Mouse (Mus musculus) midbrain, postnatal 0 days (tissue): ENCODE measurements around the gene Abhd17b. TPM values are rescaled to one million over a fixed set of nuclear protein-coding genes. Genes with fewer than 3 reads are reported as not detected.

ENCODE experiments used
- ATAC-seq: fragments of 200-750 bp; cut with Nextera tagmentation; 2 replicates; pipeline ENCODE4 v1.8.0; 2017; ENCODE audit warnings: moderate number of reproducible peaks, mild to moderate bottlenecking, moderate TSS enrichment, moderate library complexity; ENCODE audit not compliant: low FRiP score
- DNase-seq: peaks from one replicate; pipeline ENCODE4 v3.0.0-alpha.2; 2015; ENCODE audit warnings: low spot score
- H3K27ac ChIP-seq: fragments of 300-500 bp; sonication (generic); 2 replicates; pipeline ENCODE4 v1.5.1; 2014; ENCODE audit warnings: low read depth, mild to moderate bottlenecking, low read length, mixed read lengths
- H3K27me3 ChIP-seq: fragments of 300-500 bp; sonication (generic); 2 replicates; pipeline ENCODE4 v1.6.1; 2014; ENCODE audit warnings: low read length, control low read depth, mixed read lengths; ENCODE audit not compliant: insufficient read depth
- H3K36me3 ChIP-seq: fragments of 300-500 bp; sonication (generic); 2 replicates; pipeline ENCODE4 v1.6.1; 2014; ENCODE audit warnings: low read length, control low read depth, mixed read lengths; ENCODE audit not compliant: insufficient read depth
- H3K4me1 ChIP-seq: fragments of 300-500 bp; sonication (generic); 2 replicates; pipeline ENCODE4 v1.6.1; 2014; ENCODE audit warnings: mild to moderate bottlenecking, control low read depth, antibody characterized with exemption, low read length, mixed read lengths; ENCODE audit not compliant: insufficient read depth
- H3K4me2 ChIP-seq: fragments of 300-500 bp; sonication (generic); 2 replicates; pipeline ENCODE4 v1.6.1; 2014; ENCODE audit warnings: low read depth, mild to moderate bottlenecking, low read length, mixed read lengths; ENCODE audit not compliant: poor library complexity, severe bottlenecking
- H3K4me3 ChIP-seq: fragments of 300-500 bp; sonication (generic); 2 replicates; pipeline ENCODE4 v1.5.1; 2014; ENCODE audit warnings: low read depth, mild to moderate bottlenecking, low read length, moderate library complexity
- H3K9ac ChIP-seq: fragments of 300-500 bp; sonication (generic); replicated peaks from 2 replicates; pipeline ENCODE4 v1.6.1; 2014; ENCODE audit warnings: mild to moderate bottlenecking, low read length, moderate library complexity, mixed read lengths; ENCODE audit not compliant: poor library complexity, severe bottlenecking
- H3K9me3 ChIP-seq: fragments of 300-500 bp; sonication (generic); 2 replicates; pipeline ENCODE4 v1.6.1; 2016; ENCODE audit warnings: low read length, control low read depth
- CTCF ChIP-seq: IDR thresholded peaks from 2 replicates; pipeline ENCODE4 v1.5.1; 2016; ENCODE audit warnings: antibody characterized with exemption, mild to moderate bottlenecking
- WGBS: fragments of 180-500 bp; shearing (Covaris S2); extraction: QIAGEN DNeasy Blood & Tissue Kit; methylation state at CpG from one replicate; pipeline ENCODE4 v1.1.7; 2014; 5-methylcytosine and 5-hydroxymethylcytosine counted together
- polyA plus RNA-seq: library from polyadenylated mRNA; unstranded; fragments of >200 nt; fragmentation: Nextera tagmentation; extraction: Ambion mirVana; gene quantifications from 2 replicates; pipeline ENCODE4 v1.2.1, GENCODE M21; 2015
- total RNA-seq: library from RNA; depleted of rRNA; stranded (reverse); fragments of >200 nt; gene quantifications from 2 replicates; pipeline ENCODE4 v1.2.3, GENCODE M21; 2014

Abhd17b gene
- total and polyA plus RNA-seq, 2 experiments from 2014 or later, result 49.0 to 63.4 TPM

DNA sequence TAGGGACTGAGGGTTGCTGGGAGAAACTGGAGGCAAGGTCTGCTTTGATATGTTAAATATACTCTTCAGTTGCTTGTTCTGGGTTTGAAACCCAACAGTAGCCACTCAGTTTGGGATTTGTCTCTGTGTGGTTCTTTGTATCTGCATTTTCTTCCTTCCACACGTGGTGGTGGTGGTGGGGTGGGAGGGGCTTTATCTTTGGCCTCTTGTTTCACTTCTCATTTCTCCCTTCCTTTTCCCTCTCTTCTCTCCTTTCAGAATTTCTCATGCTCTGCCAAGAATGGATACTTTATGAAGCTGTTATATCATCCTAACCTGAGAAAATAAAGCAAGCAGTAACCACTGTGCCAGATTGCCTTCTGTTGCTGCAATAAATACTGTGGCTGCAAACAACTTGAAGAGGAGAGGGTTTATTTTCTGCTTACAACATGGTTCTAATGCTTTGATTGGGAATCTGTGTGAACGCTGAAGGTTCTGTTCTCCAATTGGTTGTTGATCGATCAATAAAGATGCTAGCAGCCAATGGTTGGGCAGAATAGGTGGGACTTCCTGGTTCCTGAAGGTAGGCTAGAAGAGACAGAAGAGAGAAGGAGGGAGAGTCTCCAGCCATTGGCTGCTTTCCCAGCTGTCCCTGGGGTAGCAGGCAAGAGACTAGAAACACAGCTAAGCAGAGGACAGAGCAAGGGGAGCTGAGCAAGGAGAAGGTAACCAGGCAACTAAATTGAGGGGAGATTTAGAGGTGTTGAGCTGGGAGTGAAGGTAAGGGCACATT, 60.5 kb downstream of the Abhd17b start:
- Histone ChIP-seq H3K4me1 (no peaks in the 10 kb centered on the region), H3K4me2 (no peak overlapping the region), H3K9ac (no peak overlapping the region), H3K27ac (no peak overlapping the region), H3K9me3 (no peaks in the 10 kb centered on the region), H3K36me3 (no peaks in the 10 kb centered on the region), H3K4me3 (no peak overlapping the region), H3K27me3 (no peaks in the 10 kb centered on the region)
- WGBS, result 73% methylated on average over 3 of the region's 3 CpGs
- no peak for TF ChIP-seq CTCF
- peak; percentile 56 for DNase-seq
- ATAC-seq, result peak; percentile 49; the same call in 1 of the 2 replicates

DNA sequence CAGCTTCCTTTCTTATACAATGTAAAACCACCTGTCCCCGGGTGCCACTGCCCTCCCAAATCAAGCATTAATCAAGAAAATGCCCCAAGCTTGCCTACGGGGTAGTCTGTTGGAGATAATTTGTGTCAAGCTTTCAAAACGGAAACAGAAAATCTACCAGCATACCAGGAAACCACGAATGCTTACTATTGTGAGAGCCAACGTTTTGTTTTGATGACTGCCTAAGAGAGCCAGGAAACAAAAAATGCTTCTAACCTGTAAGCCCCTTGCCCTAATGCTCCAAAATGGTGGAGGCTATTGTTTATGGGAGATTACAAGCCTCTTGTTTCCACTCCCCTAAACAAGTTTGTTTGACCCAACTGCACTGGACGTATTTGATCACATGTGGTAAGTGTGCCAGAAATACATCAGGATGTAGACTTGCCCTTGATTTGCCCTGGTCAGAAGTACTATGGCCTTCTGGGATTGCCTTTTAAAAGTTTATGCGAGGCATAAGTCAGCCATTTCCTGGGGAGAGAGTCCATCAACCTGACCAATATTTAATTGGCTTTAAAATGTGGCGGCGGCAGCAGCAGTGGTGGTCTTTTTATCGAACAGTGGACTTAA, 61.4 kb downstream of the Abhd17b start:
- H3K4me2 ChIP-seq, result no peak overlapping the region
- no peak for DNase-seq
- no peak for TF ChIP-seq CTCF
- H3K36me3 ChIP-seq, result no peaks in the 10 kb centered on the region
- H3K4me1 ChIP-seq, result no peaks in the 10 kb centered on the region
- no peaks in the 10 kb centered on the region for H3K27me3 ChIP-seq
- 78% methylated on average over 10 of the region's 10 CpGs for WGBS
- no peak overlapping the region for H3K4me3 ChIP-seq
- H3K9ac ChIP-seq, result no peak overlapping the region
- H3K9me3 ChIP-seq, result no peaks in the 10 kb centered on the region
- no peak for ATAC-seq
- H3K27ac ChIP-seq, result no peak overlapping the region

DNA sequence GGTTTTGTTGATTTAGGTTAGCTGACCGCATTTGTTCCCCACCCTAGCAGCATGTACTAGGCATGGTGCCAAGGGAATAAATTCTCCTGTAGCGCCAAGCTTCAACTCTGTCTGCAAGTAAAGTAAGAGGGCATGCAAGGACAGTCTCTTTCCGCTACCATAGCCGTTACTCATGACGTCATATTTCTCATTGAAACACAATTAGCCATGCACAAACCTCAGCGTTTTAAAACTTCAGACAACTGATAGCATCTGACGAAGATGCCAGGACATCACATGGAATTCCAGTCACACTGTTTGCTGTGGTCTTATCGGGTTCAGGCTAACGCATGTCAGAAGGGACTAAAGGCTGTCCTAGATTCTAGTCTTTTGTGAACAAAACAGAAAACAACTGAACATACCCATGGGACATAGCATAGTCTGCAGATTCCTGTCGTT, 62.0 kb downstream of the Abhd17b start:
- H3K36me3 ChIP-seq, result no peaks in the 10 kb centered on the region
- H3K9ac ChIP-seq, result no peak overlapping the region
- WGBS, result 64% methylated on average over 10 of the region's 10 CpGs
- H3K9me3 ChIP-seq, result no peaks in the 10 kb centered on the region
- H3K4me2 ChIP-seq, result no peak overlapping the region
- no peaks in the 10 kb centered on the region for H3K27me3 ChIP-seq
- no peak overlapping the region for H3K4me3 ChIP-seq
- H3K4me1 ChIP-seq, result no peaks in the 10 kb centered on the region
- no peak for TF ChIP-seq CTCF
- no peak overlapping the region for H3K27ac ChIP-seq
- ATAC-seq (no peak), DNase-seq (peak; percentile 23)

DNA sequence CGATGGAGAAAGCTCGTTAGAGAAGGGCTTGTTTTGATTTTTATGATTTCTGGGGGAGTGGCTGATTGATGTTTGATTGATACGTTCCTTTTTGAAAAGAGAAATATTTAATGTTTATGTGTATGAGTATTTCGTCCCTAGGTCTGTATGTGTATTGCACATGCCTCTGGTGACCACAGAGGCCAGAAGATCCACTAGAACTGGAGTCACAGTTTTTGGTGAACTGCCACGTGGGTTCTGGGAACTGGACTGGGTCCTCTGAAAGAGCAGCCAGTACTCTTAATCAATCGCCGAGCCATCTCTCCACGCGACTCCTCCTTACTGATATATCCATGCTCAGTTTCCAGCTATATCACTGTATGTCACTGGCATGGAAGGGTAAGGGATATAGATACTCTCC, 62.5 kb downstream of the Abhd17b start:
- no peaks in the 10 kb centered on the region for H3K4me1 ChIP-seq
- no peaks in the 10 kb centered on the region for H3K9me3 ChIP-seq
- H3K27ac ChIP-seq, result no peak overlapping the region
- no peaks in the 10 kb centered on the region for H3K27me3 ChIP-seq
- H3K9ac ChIP-seq, result no peak overlapping the region
- WGBS, result 89% methylated on average over 9 of the region's 9 CpGs
- DNase-seq (no peak), ATAC-seq (no peak)
- no peaks in the 10 kb centered on the region for H3K36me3 ChIP-seq
- H3K4me2 ChIP-seq, result no peak overlapping the region
- no peak overlapping the region for H3K4me3 ChIP-seq
- TF ChIP-seq CTCF, result no peak

DNA sequence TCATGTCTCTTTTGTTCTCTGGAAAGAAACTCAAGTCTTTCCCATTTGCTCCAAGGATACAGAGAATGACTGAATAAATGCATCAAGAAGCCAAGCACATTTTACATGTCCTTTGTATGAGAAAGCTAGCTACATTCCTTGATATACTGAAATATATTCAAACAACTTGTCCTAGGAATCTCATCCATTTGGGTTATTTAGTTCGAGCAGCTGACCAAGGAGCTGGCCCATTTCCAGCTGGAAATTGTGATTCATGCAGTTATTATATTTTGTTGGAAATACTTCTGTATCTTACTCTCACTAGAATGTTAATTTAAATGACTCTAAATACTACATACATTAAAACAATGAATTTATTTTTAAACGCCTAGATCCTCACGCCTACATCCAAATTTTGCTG, 63.5 kb downstream of the Abhd17b start:
- H3K27me3 ChIP-seq, result no peaks in the 10 kb centered on the region
- ATAC-seq (no peak), DNase-seq (no peak)
- no peaks in the 10 kb centered on the region for H3K36me3 ChIP-seq
- no peaks in the 10 kb centered on the region for H3K9me3 ChIP-seq
- TF ChIP-seq CTCF, result no peak
- WGBS, result 90% methylated on average over 3 of the region's 3 CpGs
- no peak overlapping the region for H3K4me2 ChIP-seq
- H3K9ac ChIP-seq, result no peak overlapping the region
- H3K4me1 ChIP-seq, result no peaks in the 10 kb centered on the region
- no peak overlapping the region for H3K27ac ChIP-seq
- no peak overlapping the region for H3K4me3 ChIP-seq

DNA sequence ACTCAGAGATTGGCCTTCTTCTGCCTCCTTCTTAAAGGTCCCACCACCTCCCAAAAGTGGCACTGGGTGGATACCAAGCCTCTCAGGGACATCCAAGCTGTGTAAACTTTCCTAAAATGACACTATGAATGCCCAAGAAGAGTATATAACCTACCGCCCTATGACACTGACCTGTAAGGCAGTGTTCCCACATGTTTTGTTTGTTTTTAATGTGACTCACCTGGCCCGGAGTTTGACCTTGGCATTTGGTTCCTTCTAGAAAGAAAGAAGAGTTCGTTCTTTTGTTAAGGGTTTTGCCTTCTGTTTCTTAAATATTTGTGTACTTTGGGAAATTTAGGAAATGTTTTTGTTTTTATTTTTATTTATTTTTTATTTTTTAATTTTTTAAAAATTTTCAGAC, 66.2 kb downstream of the Abhd17b start:
- Histone ChIP-seq H3K4me1 (no peaks in the 10 kb centered on the region), H3K36me3 (no peaks in the 10 kb centered on the region), H3K4me3 (no peak overlapping the region), H3K4me2 (no peak overlapping the region), H3K27ac (no peak overlapping the region), H3K27me3 (no peaks in the 10 kb centered on the region), H3K9ac (no peak overlapping the region), H3K9me3 (no peaks in the 10 kb centered on the region)
- ATAC-seq (no peak), DNase-seq (no peak)
- no peak for TF ChIP-seq CTCF
- WGBS, result 95% methylated on average over 3 of the region's 3 CpGs
